Mouse (Mus musculus) heart, postnatal 14 days (tissue): ENCODE data around the gene Gls2. TPM values are rescaled to one million over a fixed set of nuclear protein-coding genes. Genes with fewer than 3 reads are reported as not detected.
"Not testable (repeated sequence)": the region's sequence is repeated elsewhere in the genome, so short reads cannot be mapped to it uniquely, and the experiment has no call there.

Experiments used
- DNase-seq, 2 experiments: peaks; one replicate each; pipeline ENCODE4 v3.0.0; 2021 to 2022
- intact Hi-C: fragments of 180-260 bp; cut with DNase I; formaldehyde crosslinking; loops from one replicate; pipeline ENCODE4 v1.15.1; 2025
- long read RNA-seq, 2 experiments: library from polyadenylated mRNA; stranded (forward); transcript quantifications; one replicate each; pipeline ENCODE4 v2.0.0; 2021
- total RNA-seq, 2 experiments: library from RNA; stranded (reverse); gene quantifications; 2 replicates each; pipeline ENCODE4 v1.2.3; 2021

Gls2 gene
- total RNA-seq, result under 1 TPM; 0.60 to 0.90 TPM
- long read RNA-seq, experiment 1, result 0 reads
- long read RNA-seq, experiment 2, result 0 reads

- peak; percentile 97 to 98 for DNase-seq
- intact Hi-C loops, result no loop called here
Measured at GRCm38 (mm10) chr10:128194024-128194550, at the start of gene Gls2. Gene Gls2, plus strand, starts transcription at chr10:128194457.

GRCm38 (mm10) chr10:128144961-128145360 lies 49.3 kb upstream of the Gls2 start:
- peak in 1 of 2 experiments; percentile 22 for DNase-seq
- intact Hi-C loops, result loop anchor here (5.0 kb wide), 1 partner anchor 48 kb away; no protein-coding TSS in a partner anchor

- intact Hi-C loops, result no loop called here
- peak in 1 of 2 experiments; percentile 49 for DNase-seq
Measured at GRCm38 (mm10) chr10:128148789-128149365, 45.4 kb upstream of the Gls2 start.

GRCm38 (mm10) chr10:128149592-128149991 lies 44.7 kb upstream of the Gls2 start:
- intact Hi-C loops, result no loop called here
- DNase-seq, result peak; percentile 86

GRCm38 (mm10) chr10:128150941-128151340 lies 43.3 kb upstream of the Gls2 start:
- intact Hi-C loops, result no loop called here
- DNase-seq, result peak; percentile 73 to 81

GRCm38 (mm10) chr10:128153978-128154377 lies 40.3 kb upstream of the Gls2 start:
- intact Hi-C loops, result loop anchor here (2.0 kb wide), 1 partner anchor 21 kb away; no protein-coding TSS in a partner anchor
- no peak for DNase-seq

GRCm38 (mm10) chr10:128165726-128166125 lies 28.5 kb upstream of the Gls2 start:
- intact Hi-C loops, DNase-seq: not testable (repeated sequence)

GRCm38 (mm10) chr10:128167091-128167490 lies 27.2 kb upstream of the Gls2 start:
- no peak for DNase-seq
- intact Hi-C loops, result no loop called here

GRCm38 (mm10) chr10:128171348-128171747 lies 22.9 kb upstream of the Gls2 start:
- intact Hi-C loops, DNase-seq: not testable (repeated sequence)

GRCm38 (mm10) chr10:128175302-128175701 lies 19.0 kb upstream of the Gls2 start:
- no peak for DNase-seq
- intact Hi-C loops, result loop anchor here (2.0 kb wide), 1 partner anchor 23 kb away; no protein-coding TSS in a partner anchor

- intact Hi-C loops, result loop anchor here (2.0 kb wide), 1 partner anchor 23 kb away; no protein-coding TSS in a partner anchor
- DNase-seq, result peak; percentile 56 to 63
Measured at GRCm38 (mm10) chr10:128175996-128176755, 18.1 kb upstream of the Gls2 start.

- no peak for DNase-seq
- intact Hi-C loops, result no loop called here
Measured at GRCm38 (mm10) chr10:128177316-128177715, 16.9 kb upstream of the Gls2 start.

GRCm38 (mm10) chr10:128179989-128180388 lies 14.3 kb upstream of the Gls2 start, which contains the start of gene Rbms2:
Gene Rbms2, minus strand, starts transcription at chr10:128180297.
- intact Hi-C loops, result no loop called here
- DNase-seq, result peak; percentile 42 to 48

GRCm38 (mm10) chr10:128184296-128184695 lies 10.0 kb upstream of the Gls2 start:
- intact Hi-C loops, result no loop called here

GRCm38 (mm10) chr10:128185277-128185940 lies 8.8 kb upstream of the Gls2 start:
- intact Hi-C loops, result loop anchor here (5.0 kb wide), 2 partner anchors 148 to 228 kb away; partner anchors contain the start of gene Naca
- DNase-seq, result no peak

More at GRCm38 (mm10) chr10:128184296-128184695, 10.0 kb upstream of the Gls2 start:
- no peak for DNase-seq

- peak; percentile 78 to 87 for DNase-seq
- intact Hi-C loops, result loop anchor here (1.0 to 5.0 kb wide), 4 partner anchors 46 to 229 kb away; partner anchors contain the start of genes Baz2a and Naca
Measured at GRCm38 (mm10) chr10:128185959-128186358, 8.3 kb upstream of the Gls2 start.

- intact Hi-C loops, result loop anchor here (2.0 to 5.0 kb wide), 3 partner anchors 96 to 230 kb away; partner anchors contain the start of genes Baz2a and Naca
- DNase-seq, result no peak
Measured at GRCm38 (mm10) chr10:128187181-128187605, 7.1 kb upstream of the Gls2 start.

GRCm38 (mm10) chr10:128188242-128188877 lies 5.9 kb upstream of the Gls2 start:
- intact Hi-C loops, result loop anchor here (5.0 kb wide), 2 partner anchors 151 to 231 kb away; partner anchors contain the start of gene Naca
- DNase-seq, result peak; percentile 76 to 86

GRCm38 (mm10) chr10:128191472-128191871 lies 2.8 kb upstream of the Gls2 start:
- intact Hi-C loops, result no loop called here
- no peak for DNase-seq
